Mouse (Mus musculus): ENCODE data around the gene Dixdc1. TPM values are rescaled to one million over a fixed set of nuclear protein-coding genes. Genes with fewer than 3 reads are reported as not detected.

Gene Dixdc1
- polyA plus RNA-seq, 1 experiment from 2014 or later = 25.2 TPM

GRCm38 (mm10) chr9:50698418-50699409 is 40.6 kb downstream of the Dixdc1 start:
- under 1% methylated on average over 56 of the region's 70 CpGs for WGBS
- ATAC-seq (ENCODE audit: low FRiP score) (peak; percentile 63), DNase-seq (ENCODE audit: low spot score) (peak; percentile 66)
- H3K27me3 ChIP-seq (ENCODE audit: control insufficient read depth, insufficient read depth, low read length) = peaks cover 10% of the 10 kb centered on the region
- peak overlapping the region; percentile 91 for H3K4me2 ChIP-seq (replicated peaks; ENCODE audit: low read depth, low read length)
- H3K4me1 ChIP-seq (replicated peaks; ENCODE audit: control insufficient read depth, insufficient read depth, low read length) = 0 out of 2 replicates have a peak, but pooled peaks cover 4% of the 10 kb centered on the region
- H3K27ac ChIP-seq (ENCODE audit: low read depth, low read length) = peak overlapping the region; percentile 33; the same call in 1 of the 2 replicates
- H3K36me3 ChIP-seq (ENCODE audit: control insufficient read depth, insufficient read depth, low read length) = no peaks in the 10 kb centered on the region
- peak overlapping the region; percentile 57 for H3K9ac ChIP-seq (ENCODE audit: low read depth, low read length)
- H3K4me3 ChIP-seq (ENCODE audit: low read depth, low read length) = peak overlapping the region; percentile 50
- no peaks in the 10 kb centered on the region for H3K9me3 ChIP-seq (ENCODE audit: control insufficient read depth, low read length)

DNA sequence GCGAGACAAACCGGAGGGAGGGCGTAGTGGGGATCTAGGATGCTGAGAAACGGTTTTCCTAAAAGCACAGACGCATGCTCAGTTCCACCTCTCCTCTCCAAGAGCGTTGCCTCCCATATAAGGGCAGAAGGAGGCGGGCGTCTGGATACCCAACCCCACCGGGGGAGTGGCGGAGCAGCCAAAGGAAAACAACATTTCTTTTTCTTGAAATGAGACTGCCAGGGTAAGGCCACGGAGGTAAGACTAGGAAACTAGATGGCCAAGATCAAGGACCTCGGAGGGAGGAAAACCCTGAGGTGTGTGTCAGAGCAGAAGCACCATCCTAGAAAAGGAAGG is 41.6 kb downstream of the Dixdc1 start:
- Histone ChIP-seq H3K4me2 (replicated peaks; ENCODE audit: low read depth, low read length) (peak overlapping the region; percentile 91), H3K27ac (ENCODE audit: low read depth, low read length) (peak overlapping the region; percentile 39; the same call in 1 of the 2 replicates), H3K36me3 (ENCODE audit: control insufficient read depth, insufficient read depth, low read length) (no peaks in the 10 kb centered on the region), H3K4me1 (replicated peaks; ENCODE audit: control insufficient read depth, insufficient read depth, low read length) (0 out of 2 replicates have a peak, but pooled peaks cover 6% of the 10 kb centered on the region), H3K4me3 (ENCODE audit: low read depth, low read length) (peak overlapping the region; percentile 20), H3K27me3 (ENCODE audit: control insufficient read depth, insufficient read depth, low read length) (peaks cover 10% of the 10 kb centered on the region), H3K9me3 (ENCODE audit: control insufficient read depth, low read length) (no peaks in the 10 kb centered on the region), H3K9ac (ENCODE audit: low read depth, low read length) (peak overlapping the region; percentile 52; the same call in 1 of the 2 replicates)
- peak; percentile 50 for ATAC-seq (ENCODE audit: low FRiP score)
- DNase-seq (ENCODE audit: low spot score) = peak; percentile 76
- 2% methylated on average over 12 of the region's 12 CpGs for WGBS

DNA sequence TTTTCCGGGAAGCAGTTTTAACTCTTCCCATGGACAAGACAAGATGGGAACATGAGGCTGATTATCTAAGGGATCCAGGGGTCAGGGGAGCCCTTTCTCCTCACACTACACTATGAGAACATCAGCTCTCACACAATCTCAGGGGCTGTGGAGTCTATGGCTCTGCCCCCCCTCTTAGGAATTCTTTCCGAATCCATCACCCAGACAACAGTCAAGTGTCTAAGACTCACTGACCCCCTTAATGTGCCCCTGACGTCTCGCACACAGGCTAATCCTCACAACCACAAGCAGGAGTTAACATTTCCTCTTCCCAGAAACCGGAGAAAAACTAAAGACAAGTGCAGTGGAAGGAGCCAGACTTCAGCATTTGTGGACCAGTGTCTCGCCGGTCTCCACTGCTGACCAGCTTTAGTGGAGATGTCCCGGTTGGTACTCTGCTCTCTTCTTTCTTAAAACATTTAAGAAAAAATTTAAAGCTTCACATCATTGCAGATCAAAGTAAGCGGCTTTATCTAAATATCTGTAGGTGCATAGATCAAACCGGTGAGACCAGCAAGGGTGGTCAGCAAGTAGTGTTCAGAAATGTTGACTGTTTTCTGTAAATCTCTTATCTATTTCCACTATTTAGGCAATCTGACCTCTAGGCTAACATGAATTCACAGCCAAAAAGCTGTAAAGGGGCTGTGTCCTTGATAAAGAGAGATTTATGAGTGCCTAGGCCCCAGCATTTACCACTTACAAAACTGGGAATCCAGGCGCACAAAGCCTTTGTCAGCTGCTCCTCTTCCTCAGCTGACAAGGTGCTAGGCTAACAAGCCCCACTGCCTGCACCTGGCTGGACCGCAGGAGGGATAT is 42.2 kb downstream of the Dixdc1 start:
- Histone ChIP-seq H3K4me3 (ENCODE audit: low read depth, low read length) (peak overlapping the region; percentile 20), H3K27ac (ENCODE audit: low read depth, low read length) (peak overlapping the region; percentile 39; the same call in 1 of the 2 replicates), H3K9me3 (ENCODE audit: control insufficient read depth, low read length) (no peaks in the 10 kb centered on the region), H3K9ac (ENCODE audit: low read depth, low read length) (peak overlapping the region; percentile 52; the same call in 1 of the 2 replicates), H3K4me1 (replicated peaks; ENCODE audit: control insufficient read depth, insufficient read depth, low read length) (0 out of 2 replicates have a peak, but pooled peaks cover 6% of the 10 kb centered on the region), H3K36me3 (ENCODE audit: control insufficient read depth, insufficient read depth, low read length) (no peaks in the 10 kb centered on the region), H3K27me3 (ENCODE audit: control insufficient read depth, insufficient read depth, low read length) (peaks cover 10% of the 10 kb centered on the region), H3K4me2 (replicated peaks; ENCODE audit: low read depth, low read length) (peak overlapping the region; percentile 91)
- WGBS = 38% methylated on average over 12 of the region's 12 CpGs
- DNase-seq (ENCODE audit: low spot score) (peak; percentile 54), ATAC-seq (ENCODE audit: low FRiP score) (no peak)

DNA sequence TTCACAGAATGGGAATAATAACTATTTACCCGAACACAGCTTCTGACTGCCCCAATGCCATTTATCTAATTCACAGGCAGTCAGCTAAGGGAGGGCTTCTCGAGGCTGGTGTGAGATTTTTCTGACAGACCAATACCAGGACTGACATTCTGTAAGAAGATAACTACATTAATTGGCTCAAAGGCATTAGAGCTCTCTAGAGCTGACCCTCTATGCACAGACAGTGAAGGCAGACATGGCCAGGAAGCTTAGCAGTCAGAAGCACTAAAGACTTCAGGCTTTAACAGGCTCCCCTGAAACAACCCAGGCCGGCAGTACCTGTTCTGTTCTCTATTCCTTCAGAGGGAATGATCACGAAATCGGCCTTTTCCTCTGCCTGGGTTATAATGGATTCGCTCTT is 44.2 kb downstream of the Dixdc1 start:
- ATAC-seq (ENCODE audit: low FRiP score) (no peak), DNase-seq (ENCODE audit: low spot score) (no peak)
- H3K36me3 ChIP-seq (ENCODE audit: control insufficient read depth, insufficient read depth, low read length) = no peaks in the 10 kb centered on the region
- H3K4me3 ChIP-seq (ENCODE audit: low read depth, low read length) = no peak overlapping the region
- H3K4me2 ChIP-seq (replicated peaks; ENCODE audit: low read depth, low read length) = no peak overlapping the region
- H3K4me1 ChIP-seq (replicated peaks; ENCODE audit: control insufficient read depth, insufficient read depth, low read length) = 0 out of 2 replicates have a peak, but pooled peaks cover 6% of the 10 kb centered on the region
- WGBS = 86% methylated on average over 6 of the region's 6 CpGs
- peaks cover 5% of the 10 kb centered on the region for H3K27me3 ChIP-seq (ENCODE audit: control insufficient read depth, insufficient read depth, low read length)
- H3K9ac ChIP-seq (ENCODE audit: low read depth, low read length) = no peak overlapping the region
- H3K9me3 ChIP-seq (ENCODE audit: control insufficient read depth, low read length) = no peaks in the 10 kb centered on the region
- no peak overlapping the region for H3K27ac ChIP-seq (ENCODE audit: low read depth, low read length)

- no peak overlapping the region for H3K9ac ChIP-seq (ENCODE audit: low read depth, low read length)
- H3K4me1 ChIP-seq (replicated peaks; ENCODE audit: control insufficient read depth, insufficient read depth, low read length) = 0 out of 2 replicates have a peak, but pooled peaks cover 6% of the 10 kb centered on the region
- H3K4me3 ChIP-seq (ENCODE audit: low read depth, low read length) = no peak overlapping the region
- WGBS = 18% methylated on average over 10 of the region's 10 CpGs
- H3K27ac ChIP-seq (ENCODE audit: low read depth, low read length) = no peak overlapping the region
- no peak overlapping the region for H3K4me2 ChIP-seq (replicated peaks; ENCODE audit: low read depth, low read length)
- H3K36me3 ChIP-seq (ENCODE audit: control insufficient read depth, insufficient read depth, low read length) = no peaks in the 10 kb centered on the region
- no peaks in the 10 kb centered on the region for H3K9me3 ChIP-seq (ENCODE audit: control insufficient read depth, low read length)
- no peaks in the 10 kb centered on the region for H3K27me3 ChIP-seq (ENCODE audit: control insufficient read depth, insufficient read depth, low read length)
- peak; percentile 60 for DNase-seq (ENCODE audit: low spot score)
- no peak for ATAC-seq (ENCODE audit: low FRiP score)
Measured at GRCm38 (mm10) chr9:50693631-50694030, 45.7 kb downstream of the Dixdc1 start.

GRCm38 (mm10) chr9:50692626-50693580 is 46.4 kb downstream of the Dixdc1 start:
- H3K36me3 ChIP-seq (ENCODE audit: control insufficient read depth, insufficient read depth, low read length) = no peaks in the 10 kb centered on the region
- 0 out of 2 replicates have a peak, but pooled peaks cover 6% of the 10 kb centered on the region for H3K4me1 ChIP-seq (replicated peaks; ENCODE audit: control insufficient read depth, insufficient read depth, low read length)
- no peaks in the 10 kb centered on the region for H3K27me3 ChIP-seq (ENCODE audit: control insufficient read depth, insufficient read depth, low read length)
- no peak overlapping the region for H3K4me3 ChIP-seq (ENCODE audit: low read depth, low read length)
- peak overlapping the region; percentile 12; the same call in 1 of the 2 replicates for H3K4me2 ChIP-seq (replicated peaks; ENCODE audit: low read depth, low read length)
- no peak overlapping the region for H3K9ac ChIP-seq (ENCODE audit: low read depth, low read length)
- H3K27ac ChIP-seq (ENCODE audit: low read depth, low read length) = no peak overlapping the region
- 18% methylated on average over 13 of the region's 13 CpGs for whole genome bisulfite sequencing
- DNase-seq (ENCODE audit: low spot score) (peak; percentile 31), ATAC-seq (ENCODE audit: low FRiP score) (peak; percentile 73)
- H3K9me3 ChIP-seq (ENCODE audit: control insufficient read depth, low read length) = no peaks in the 10 kb centered on the region

GRCm38 (mm10) chr9:50686866-50687652 is 52.3 kb downstream of the Dixdc1 start:
- Histone ChIP-seq H3K27me3 (ENCODE audit: control insufficient read depth, insufficient read depth, low read length) (no peaks in the 10 kb centered on the region), H3K9ac (ENCODE audit: low read depth, low read length) (no peak overlapping the region), H3K4me3 (ENCODE audit: low read depth, low read length) (no peak overlapping the region), H3K4me2 (replicated peaks; ENCODE audit: low read depth, low read length) (no peak overlapping the region), H3K9me3 (ENCODE audit: control insufficient read depth, low read length) (no peaks in the 10 kb centered on the region), H3K27ac (ENCODE audit: low read depth, low read length) (no peak overlapping the region), H3K4me1 (replicated peaks; ENCODE audit: control insufficient read depth, insufficient read depth, low read length) (no peaks in the 10 kb centered on the region), H3K36me3 (ENCODE audit: control insufficient read depth, insufficient read depth, low read length) (0 out of 2 replicates have a peak, but pooled peaks cover 2% of the 10 kb centered on the region)
- ATAC-seq (ENCODE audit: low FRiP score) (no peak), DNase-seq (ENCODE audit: low spot score) (no peak)
- 84% methylated on average over 6 of the region's 6 CpGs for WGBS
